Mouse (Mus musculus) heart, embryonic 11.5 days (tissue): ENCODE results near the gene Nprl3. TPM values are rescaled to one million over a fixed set of nuclear protein-coding genes. Genes with fewer than 3 reads are reported as not detected.

ENCODE experiments used
- ATAC-seq: fragments of 200-750 bp; cut with Nextera tagmentation; replicated peaks from 2 replicates; pipeline ENCODE4 v1.8.0; 2017; ENCODE audit warnings: moderate library complexity; ENCODE audit not compliant: insufficient number of reproducible peaks, low FRiP score, low TSS enrichment
- H3K27ac ChIP-seq: fragments of 300-500 bp; sonication (generic); 2 replicates; pipeline ENCODE4 v1.5.1; 2014; ENCODE audit warnings: mild to moderate bottlenecking, low read depth, low read length
- H3K27me3 ChIP-seq: fragments of 300-500 bp; sonication (generic); 2 replicates; pipeline ENCODE4 v1.6.1; 2014; ENCODE audit warnings: mild to moderate bottlenecking, low read length, mixed read lengths; ENCODE audit not compliant: control insufficient read depth, insufficient read depth
- H3K36me3 ChIP-seq: fragments of 300-500 bp; sonication (generic); 2 replicates; pipeline ENCODE4 v1.6.1; 2014; ENCODE audit warnings: mild to moderate bottlenecking, low read length, moderate library complexity, mixed read lengths; ENCODE audit not compliant: control insufficient read depth, insufficient read depth
- H3K4me1 ChIP-seq: fragments of 300-500 bp; sonication (generic); 2 replicates; pipeline ENCODE4 v1.6.1; 2014; ENCODE audit warnings: low read length; ENCODE audit not compliant: control insufficient read depth, insufficient read depth
- H3K4me2 ChIP-seq: fragments of 300-500 bp; sonication (generic); 2 replicates; pipeline ENCODE4 v1.6.1; 2014; ENCODE audit warnings: mild to moderate bottlenecking, moderate library complexity
- H3K4me3 ChIP-seq: fragments of 300-500 bp; sonication (generic); 2 replicates; pipeline ENCODE4 v1.5.1; 2014; ENCODE audit warnings: low read depth, low read length
- H3K9ac ChIP-seq: fragments of 300-500 bp; sonication (generic); 2 replicates; pipeline ENCODE4 v1.6.1; 2014; ENCODE audit warnings: mild to moderate bottlenecking, low read depth, low read length, moderate library complexity
- H3K9me3 ChIP-seq: fragments of 300-500 bp; sonication (generic); replicated peaks from 2 replicates; pipeline ENCODE4 v1.6.1; 2016; ENCODE audit warnings: low read length; ENCODE audit not compliant: control insufficient read depth
- WGBS: fragments of 180-500 bp; shearing (Covaris S2); extraction: QIAGEN DNeasy Blood & Tissue Kit; methylation state at CpG from one replicate; pipeline ENCODE4 v1.1.7; 2014; ENCODE audit not compliant: insufficient replicate concordance; 5-methylcytosine and 5-hydroxymethylcytosine counted together
- polyA plus RNA-seq: library from polyadenylated mRNA; unstranded; fragments of >200 nt; fragmentation: Nextera tagmentation; extraction: Ambion mirVana; gene quantifications from 2 replicates; pipeline ENCODE4 v1.2.1, GENCODE M21; 2014

Nprl3 gene
- polyA plus RNA-seq, 1 experiment from 2014 or later = 34.6 TPM

GRCm38 (mm10) chr11:32278458-32278957, 11.0 kb upstream of the Nprl3 start:
- 0 out of 2 replicates have a peak overlapping the region, but pooled peaks have one; percentile 16 for H3K4me3 ChIP-seq
- peak overlapping the region; percentile 70 for H3K27ac ChIP-seq
- H3K9ac ChIP-seq = no peak overlapping the region
- peak; percentile 58 for ATAC-seq
- no peak overlapping the region; the same call in 1 of the 2 replicates for H3K4me2 ChIP-seq
- H3K36me3 ChIP-seq = no peaks in the 10 kb centered on the region
- no peaks in the 10 kb centered on the region for H3K9me3 ChIP-seq
- H3K27me3 ChIP-seq = peaks cover 36% of the 10 kb centered on the region
- H3K4me1 ChIP-seq = no peaks in the 10 kb centered on the region
- WGBS = 67% methylated on average over 12 of the region's 12 CpGs

GRCm38 (mm10) chr11:32277736-32278457, 10.4 kb upstream of the Nprl3 start:
- peak overlapping the region; percentile 70 for H3K27ac ChIP-seq
- H3K4me2 ChIP-seq = no peak overlapping the region; the same call in 1 of the 2 replicates
- peaks cover 36% of the 10 kb centered on the region for H3K27me3 ChIP-seq

GRCm38 (mm10) chr11:32276347-32276746, 8.8 kb upstream of the Nprl3 start, which contains the start of gene Hba-x:
TSS of gene Hba-x (plus strand) at chr11:32276400.
- Histone ChIP-seq H3K4me2 (no peak within 1 kb of the TSS), H3K27ac (peak within 1 kb of the TSS; percentile 66), H3K36me3 (no peaks in the 10 kb centered on the region), H3K9me3 (no peaks in the 10 kb centered on the region), H3K4me1 (no peaks in the 10 kb centered on the region), H3K9ac (peak within 1 kb of the TSS; percentile 67), H3K27me3 (peaks cover 34% of the 10 kb centered on the region), H3K4me3 (peak within 1 kb of the TSS; percentile 33)
- ATAC-seq = peak; percentile 82
- 67% methylated on average over 3 of the region's 3 CpGs for WGBS

More at GRCm38 (mm10) chr11:32277736-32278457, 10.4 kb upstream of the Nprl3 start:
- ATAC-seq = peak; percentile 74
- H3K4me1 ChIP-seq = no peaks in the 10 kb centered on the region
- 44% methylated on average over 21 of the region's 21 CpGs for WGBS
- H3K9ac ChIP-seq = peak overlapping the region; percentile 52; the same call in 1 of the 2 replicates
- H3K36me3 ChIP-seq = no peaks in the 10 kb centered on the region
- no peaks in the 10 kb centered on the region for H3K9me3 ChIP-seq
- peak overlapping the region; percentile 33; the same call in 1 of the 2 replicates for H3K4me3 ChIP-seq

- no peak for ATAC-seq
Measured at GRCm38 (mm10) chr11:32271178-32271577, 3.7 kb upstream of the Nprl3 start.

GRCm38 (mm10) chr11:32268952-32269351, 1.4 kb upstream of the Nprl3 start:
- WGBS = 57% methylated on average over 5 of the region's 5 CpGs
- Histone ChIP-seq H3K27ac (peak overlapping the region; percentile 96), H3K4me2 (peak overlapping the region; percentile 77), H3K4me1 (peaks cover 7% of the 10 kb centered on the region; the same call in 1 of the 2 replicates), H3K27me3 (no peaks in the 10 kb centered on the region), H3K4me3 (no peak overlapping the region), H3K9me3 (no peaks in the 10 kb centered on the region), H3K36me3 (no peaks in the 10 kb centered on the region), H3K9ac (0 out of 2 replicates have a peak overlapping the region, but pooled peaks have one; percentile 98)
- peak; percentile 83 for ATAC-seq

More at GRCm38 (mm10) chr11:32271178-32271577, 3.7 kb upstream of the Nprl3 start:
- H3K36me3 ChIP-seq = no peaks in the 10 kb centered on the region
- H3K27me3 ChIP-seq = peaks cover under 1% of the 10 kb centered on the region; the same call in 1 of the 2 replicates
- no peak overlapping the region for H3K27ac ChIP-seq
- WGBS = 47% methylated on average over 4 of the region's 4 CpGs
- no peak overlapping the region for H3K9ac ChIP-seq
- H3K9me3 ChIP-seq = no peaks in the 10 kb centered on the region
- H3K4me2 ChIP-seq = no peak overlapping the region
- H3K4me3 ChIP-seq = no peak overlapping the region
- H3K4me1 ChIP-seq = peaks cover 4% of the 10 kb centered on the region; the same call in 1 of the 2 replicates

- Histone ChIP-seq H3K36me3 (no peaks in the 10 kb centered on the region), H3K4me1 (peaks cover 7% of the 10 kb centered on the region; the same call in 1 of the 2 replicates), H3K4me3 (peak overlapping the region; percentile 87), H3K9ac (peak overlapping the region; percentile 98), H3K27me3 (no peaks in the 10 kb centered on the region), H3K27ac (peak overlapping the region; percentile 96), H3K4me2 (peak overlapping the region; percentile 77), H3K9me3 (no peaks in the 10 kb centered on the region)
- WGBS = 20% methylated on average over 5 of the region's 5 CpGs
- ATAC-seq = no peak
Measured at GRCm38 (mm10) chr11:32267964-32268363, 457 bp upstream of the Nprl3 start.

- Histone ChIP-seq H3K9me3 (no peaks in the 10 kb centered on the region), H3K27me3 (no peaks in the 10 kb centered on the region), H3K4me3 (peak overlapping the region; percentile 87), H3K4me2 (peak overlapping the region; percentile 77), H3K36me3 (no peaks in the 10 kb centered on the region; the same call in 1 of the 2 replicates), H3K27ac (peak overlapping the region; percentile 96), H3K9ac (peak overlapping the region; percentile 98), H3K4me1 (peaks cover 7% of the 10 kb centered on the region; the same call in 1 of the 2 replicates)
- no peak for ATAC-seq
- 32% methylated on average over 6 of the region's 6 CpGs for WGBS
Measured at GRCm38 (mm10) chr11:32266776-32267175, 731 bp downstream of the Nprl3 start.

GRCm38 (mm10) chr11:32266194-32266593, 1.3 kb downstream of the Nprl3 start:
- H3K4me1 ChIP-seq = peaks cover 7% of the 10 kb centered on the region; the same call in 1 of the 2 replicates
- peak overlapping the region; percentile 49; the same call in 1 of the 2 replicates for H3K9ac ChIP-seq
- H3K36me3 ChIP-seq = no peaks in the 10 kb centered on the region; the same call in 1 of the 2 replicates
- H3K4me2 ChIP-seq = 0 out of 2 replicates have a peak overlapping the region, but pooled peaks have one; percentile 19
- no peak for ATAC-seq
- peak overlapping the region; percentile 79 for H3K27ac ChIP-seq
- H3K4me3 ChIP-seq = no peak overlapping the region
- 85% methylated on average over 6 of the region's 6 CpGs for WGBS
- H3K9me3 ChIP-seq = no peaks in the 10 kb centered on the region
- H3K27me3 ChIP-seq = no peaks in the 10 kb centered on the region
